Mouse (Mus musculus): ENCODE measurements at regions not wholly inside any gene's neighbourhood (a gene's known extent, or its start where the extent isn't known, plus 50 kb on each side); places are given as distances from the start of the nearest gene placed in this dataset.

- no peak overlapping the region for H3K27ac ChIP-seq (ENCODE audit: low read depth, low read length)
- no peak overlapping the region for H3K4me3 ChIP-seq (ENCODE audit: low read depth, low read length)
- no peak overlapping the region for H3K4me2 ChIP-seq (ENCODE audit: low read length)
- no peak for DNase-seq (ENCODE audit: low spot score)
- no peaks in the 10 kb centered on the region for H3K27me3 ChIP-seq (replicated peaks; ENCODE audit: control insufficient read depth, insufficient read depth, low read length)
- H3K36me3 ChIP-seq (ENCODE audit: control insufficient read depth, insufficient read depth, low read length): no peaks in the 10 kb centered on the region
- H3K4me1 ChIP-seq (ENCODE audit: control insufficient read depth, insufficient read depth, low read length): peaks cover 16% of the 10 kb centered on the region
- ATAC-seq: no peak
- no peak overlapping the region for H3K9ac ChIP-seq (ENCODE audit: low read length)
- H3K9me3 ChIP-seq (replicated peaks; ENCODE audit: control insufficient read depth, low read length): no peaks in the 10 kb centered on the region
- 92% methylated on average over 6 of the region's 6 CpGs for WGBS
These were observed 174.1 kb upstream of the Map3k1 start for GRCm38 (mm10) chr13:111982796-111983460.

- peaks cover 14% of the 10 kb centered on the region for H3K4me1 ChIP-seq (ENCODE audit: control insufficient read depth, insufficient read depth, low read length)
- no peak overlapping the region for H3K4me3 ChIP-seq (ENCODE audit: low read depth, low read length)
- no peak overlapping the region for H3K4me2 ChIP-seq (ENCODE audit: low read length)
- no peaks in the 10 kb centered on the region for H3K36me3 ChIP-seq (ENCODE audit: control insufficient read depth, insufficient read depth, low read length)
- no peaks in the 10 kb centered on the region for H3K27me3 ChIP-seq (replicated peaks; ENCODE audit: control insufficient read depth, insufficient read depth, low read length)
- H3K9ac ChIP-seq (ENCODE audit: low read length): no peak overlapping the region
- WGBS: 86% methylated on average over 10 of the region's 10 CpGs
- H3K9me3 ChIP-seq (replicated peaks; ENCODE audit: control insufficient read depth, low read length): no peaks in the 10 kb centered on the region
- DNase-seq (ENCODE audit: low spot score) (no peak), ATAC-seq (no peak)
- H3K27ac ChIP-seq (ENCODE audit: low read depth, low read length): no peak overlapping the region
These were observed 175.3 kb upstream of the Map3k1 start for GRCm38 (mm10) chr13:111984081-111984574.

GRCm38 (mm10) chr13:111985406-111985805 is 176.6 kb upstream of the Map3k1 start:
- H3K4me1 ChIP-seq (ENCODE audit: control insufficient read depth, insufficient read depth, low read length): peaks cover 3% of the 10 kb centered on the region
- H3K27me3 ChIP-seq (replicated peaks; ENCODE audit: control insufficient read depth, insufficient read depth, low read length): no peaks in the 10 kb centered on the region
- H3K36me3 ChIP-seq (ENCODE audit: control insufficient read depth, insufficient read depth, low read length): no peaks in the 10 kb centered on the region
- no peak overlapping the region for H3K27ac ChIP-seq (ENCODE audit: low read depth, low read length)
- H3K4me2 ChIP-seq (ENCODE audit: low read length): no peak overlapping the region
- H3K9me3 ChIP-seq (replicated peaks; ENCODE audit: control insufficient read depth, low read length): no peaks in the 10 kb centered on the region
- ATAC-seq: no peak
- 86% methylated on average over 5 of the region's 5 CpGs for WGBS
- no peak overlapping the region for H3K4me3 ChIP-seq (ENCODE audit: low read depth, low read length)
- no peak for DNase-seq (ENCODE audit: low spot score)
- H3K9ac ChIP-seq (ENCODE audit: low read length): no peak overlapping the region

- Histone ChIP-seq H3K4me2 (ENCODE audit: low read length) (no peak overlapping the region), H3K27ac (ENCODE audit: low read depth, low read length) (no peak overlapping the region), H3K4me3 (ENCODE audit: low read depth, low read length) (no peak overlapping the region), H3K36me3 (ENCODE audit: control insufficient read depth, insufficient read depth, low read length) (no peaks in the 10 kb centered on the region), H3K9me3 (replicated peaks; ENCODE audit: control insufficient read depth, low read length) (no peaks in the 10 kb centered on the region), H3K9ac (ENCODE audit: low read length) (no peak overlapping the region), H3K4me1 (ENCODE audit: control insufficient read depth, insufficient read depth, low read length) (peaks cover 12% of the 10 kb centered on the region), H3K27me3 (replicated peaks; ENCODE audit: control insufficient read depth, insufficient read depth, low read length) (no peaks in the 10 kb centered on the region)
- DNase-seq (ENCODE audit: low spot score): no peak
- WGBS: 85% methylated on average over 15 of the region's 15 CpGs
- no peak for ATAC-seq
These were observed 177.9 kb upstream of the Map3k1 start for GRCm38 (mm10) chr13:111986681-111987080.

- H3K27me3 ChIP-seq (replicated peaks; ENCODE audit: control insufficient read depth, insufficient read depth, low read length): no peaks in the 10 kb centered on the region
- H3K4me3 ChIP-seq (ENCODE audit: low read depth, low read length): no peak overlapping the region
- peaks cover 12% of the 10 kb centered on the region for H3K4me1 ChIP-seq (ENCODE audit: control insufficient read depth, insufficient read depth, low read length)
- no peaks in the 10 kb centered on the region for H3K36me3 ChIP-seq (ENCODE audit: control insufficient read depth, insufficient read depth, low read length)
- no peak overlapping the region for H3K27ac ChIP-seq (ENCODE audit: low read depth, low read length)
- no peak overlapping the region for H3K9ac ChIP-seq (ENCODE audit: low read length)
- DNase-seq (ENCODE audit: low spot score) (no peak), ATAC-seq (no peak)
- no peak overlapping the region for H3K4me2 ChIP-seq (ENCODE audit: low read length)
- H3K9me3 ChIP-seq (replicated peaks; ENCODE audit: control insufficient read depth, low read length): no peaks in the 10 kb centered on the region
- 92% methylated on average over 3 of the region's 3 CpGs for WGBS
These were observed 178.6 kb upstream of the Map3k1 start for GRCm38 (mm10) chr13:111987420-111987819.

GRCm38 (mm10) chr13:111990913-111991534 is 182.2 kb upstream of the Map3k1 start:
- no peak overlapping the region for H3K9ac ChIP-seq (ENCODE audit: low read length)
- peak; percentile 80 for ATAC-seq
- WGBS: 4% methylated on average over 11 of the region's 11 CpGs
- no peaks in the 10 kb centered on the region for H3K36me3 ChIP-seq (ENCODE audit: control insufficient read depth, insufficient read depth, low read length)
- H3K27me3 ChIP-seq (replicated peaks; ENCODE audit: control insufficient read depth, insufficient read depth, low read length): no peaks in the 10 kb centered on the region
- peak; percentile 79 for DNase-seq (ENCODE audit: low spot score)
- no peak overlapping the region for H3K4me3 ChIP-seq (ENCODE audit: low read depth, low read length)
- peaks cover 12% of the 10 kb centered on the region for H3K4me1 ChIP-seq (ENCODE audit: control insufficient read depth, insufficient read depth, low read length)
- peak overlapping the region; percentile 9; the same call in 1 of the 2 replicates for H3K4me2 ChIP-seq (ENCODE audit: low read length)
- no peaks in the 10 kb centered on the region for H3K9me3 ChIP-seq (replicated peaks; ENCODE audit: control insufficient read depth, low read length)
- H3K27ac ChIP-seq (ENCODE audit: low read depth, low read length): no peak overlapping the region; the same call in 1 of the 2 replicates

GRCm38 (mm10) chr13:111992075-111992847 is 183.5 kb upstream of the Map3k1 start:
- DNase-seq (ENCODE audit: low spot score): no peak
- Histone ChIP-seq H3K27ac (ENCODE audit: low read depth, low read length) (no peak overlapping the region), H3K4me3 (ENCODE audit: low read depth, low read length) (no peak overlapping the region), H3K9me3 (replicated peaks; ENCODE audit: control insufficient read depth, low read length) (no peaks in the 10 kb centered on the region), H3K4me2 (ENCODE audit: low read length) (no peak overlapping the region), H3K27me3 (replicated peaks; ENCODE audit: control insufficient read depth, insufficient read depth, low read length) (no peaks in the 10 kb centered on the region), H3K9ac (ENCODE audit: low read length) (no peak overlapping the region), H3K4me1 (ENCODE audit: control insufficient read depth, insufficient read depth, low read length) (peaks cover 15% of the 10 kb centered on the region), H3K36me3 (ENCODE audit: control insufficient read depth, insufficient read depth, low read length) (no peaks in the 10 kb centered on the region)
- no peak for ATAC-seq
- WGBS: 76% methylated on average over 9 of the region's 9 CpGs

- 72% methylated on average over 5 of the region's 5 CpGs for WGBS
- DNase-seq (ENCODE audit: low spot score) (no peak), ATAC-seq (no peak)
- Histone ChIP-seq H3K9ac (ENCODE audit: low read length) (no peak overlapping the region), H3K4me3 (ENCODE audit: low read depth, low read length) (no peak overlapping the region), H3K4me1 (ENCODE audit: control insufficient read depth, insufficient read depth, low read length) (peaks cover 15% of the 10 kb centered on the region), H3K27me3 (replicated peaks; ENCODE audit: control insufficient read depth, insufficient read depth, low read length) (no peaks in the 10 kb centered on the region), H3K27ac (ENCODE audit: low read depth, low read length) (no peak overlapping the region), H3K4me2 (ENCODE audit: low read length) (no peak overlapping the region), H3K36me3 (ENCODE audit: control insufficient read depth, insufficient read depth, low read length) (no peaks in the 10 kb centered on the region), H3K9me3 (replicated peaks; ENCODE audit: control insufficient read depth, low read length) (no peaks in the 10 kb centered on the region)
These were observed 186.2 kb upstream of the Map3k1 start for GRCm38 (mm10) chr13:111994862-111995490.

Data from forebrain, embryonic 14.5 days (tissue).